8 mouse cellular contexts compared by ENCODE assay signal in the genomic region with DNA sequence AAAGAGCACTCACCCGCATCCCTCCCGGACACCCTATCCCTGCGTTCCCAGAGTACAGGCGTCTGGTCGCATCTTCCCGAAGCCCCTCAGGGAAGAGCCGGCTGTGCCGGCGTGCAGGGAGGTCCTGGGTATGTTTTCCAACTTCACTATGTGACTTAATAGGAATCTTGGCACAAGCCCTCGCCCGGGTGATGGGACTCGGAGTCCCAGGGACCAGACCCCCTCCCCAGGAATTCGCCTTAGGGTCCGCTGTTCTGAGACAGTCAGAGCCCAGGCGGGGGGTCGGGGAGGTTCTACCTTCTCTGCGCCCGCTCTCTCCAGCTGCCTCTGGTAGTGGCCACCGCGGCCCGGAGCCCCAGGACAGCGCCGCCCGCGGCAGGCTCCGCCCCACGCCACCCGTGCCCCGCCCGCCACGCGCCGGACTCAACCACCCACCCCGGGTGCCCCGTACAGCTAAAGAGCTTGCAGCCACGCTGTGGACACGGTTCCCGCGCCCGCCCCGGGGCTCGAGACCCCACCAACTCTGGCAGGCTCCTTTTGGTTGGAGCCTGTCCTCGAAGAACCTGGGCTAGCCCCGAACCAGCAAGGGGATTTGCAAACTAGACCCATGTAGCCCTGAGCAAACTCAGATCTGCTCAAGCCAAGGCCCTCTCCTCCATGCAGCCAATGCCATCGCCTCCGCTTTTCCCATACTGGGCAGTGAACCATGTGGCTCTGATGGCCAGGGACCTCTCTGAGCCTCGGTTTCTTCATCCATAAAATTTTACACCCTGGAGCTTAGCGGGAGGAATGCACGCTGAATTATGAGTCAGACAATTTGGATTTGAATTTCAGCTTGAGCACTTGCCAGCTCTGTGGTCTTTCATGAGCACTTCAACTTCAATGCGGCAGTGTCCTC. TPM values are rescaled to one million over a fixed set of nuclear protein-coding genes. Genes with fewer than 3 reads are reported as not detected.
A peak's percentile ranks its signal among the peaks of the same experiment; 100 is the strongest.
DNase-seq lines count a peak whose midpoint lies in the region; ATAC-seq and TF ChIP-seq lines count a peak whose summit lies in the region.

TSS of gene Adamtsl4 (minus strand) at position 394 of the 898 bp plus-strand sequence.

- H3K4me3 ChIP-seq in hindbrain, postnatal 0 days (ENCODE audit: low read length), result peak within 1 kb of the TSS; percentile 44
- peak within 1 kb of the TSS; percentile 54 for H3K4me3 ChIP-seq in liver, embryonic 13.5 days (replicated peaks)

- no peaks in the 10 kb centered on the region for H3K36me3 ChIP-seq in hindbrain, postnatal 0 days (ENCODE audit: insufficient read depth, low read length)
- H3K36me3 ChIP-seq in liver, embryonic 13.5 days, result peaks cover 2% of the 10 kb centered on the region; the same call in 1 of the 2 replicates

- peak within 1 kb of the TSS; percentile 42 for H3K9ac ChIP-seq in hindbrain, postnatal 0 days (replicated peaks; ENCODE audit: low read length)
- H3K9ac ChIP-seq in liver, embryonic 13.5 days, result peak within 1 kb of the TSS; percentile 61

- intact Hi-C loops in gastrocnemius, postnatal 14 days (cut with DNase I; ENCODE audit: low total_unique reads), result no loop called here

- H3K4me1 ChIP-seq in hindbrain, postnatal 0 days (ENCODE audit: insufficient read depth, low read length), result peaks cover 11% of the 10 kb centered on the region; the same call in 1 of the 2 replicates
- H3K4me1 ChIP-seq in liver, embryonic 13.5 days (replicated peaks), result peaks cover 46% of the 10 kb centered on the region

- DNase-seq in 3134 (ENCODE audit: extremely low read depth, insufficient read length, low spot score), result peak; percentile 89
- DNase-seq in MN1 (ENCODE audit: low spot score), result peak; percentile 69
- DNase-seq in cerebellum, postnatal 36 days, result peak; percentile 61 to 74
- peak; percentile 85 for DNase-seq in gastrocnemius, postnatal 14 days
- peak; percentile 55 for DNase-seq in hindbrain, postnatal 0 days (ENCODE audit: low spot score)
- DNase-seq in liver, embryonic 13.5 days, result peak; percentile 51
- peak; percentile 44 for DNase-seq in naive thymus-derived CD4-positive, alpha-beta T cell, adult 2 months (ENCODE audit: low read depth)
- DNase-seq in urinary bladder, adult 2 months (ENCODE audit: low spot score), result peak; percentile 81

- ATAC-seq in hindbrain, postnatal 0 days, result peak; percentile 66
- 0 out of 2 replicates have a peak, but pooled peaks have one; percentile 29 for ATAC-seq in liver, embryonic 13.5 days (ENCODE audit: low read depth)

- H3K27me3 ChIP-seq in hindbrain, postnatal 0 days (ENCODE audit: insufficient read depth, low read length), result no peaks in the 10 kb centered on the region
- H3K27me3 ChIP-seq in liver, embryonic 13.5 days, result peaks cover 33% of the 10 kb centered on the region

- peak within 1 kb of the TSS; percentile 26; the same call in 1 of the 2 replicates for H3K27ac ChIP-seq in hindbrain, postnatal 0 days
- H3K27ac ChIP-seq in liver, embryonic 13.5 days, result no peak within 1 kb of the TSS

- TF ChIP-seq CTCF in hindbrain, postnatal 0 days (IDR thresholded peaks at IDR 0.05; ENCODE audit: low read depth), result no peak

- WGBS in hindbrain, postnatal 0 days, result 3% methylated on average over 48 of the region's 50 CpGs
- WGBS in liver, embryonic 13.5 days (ENCODE audit: insufficient replicate concordance), result 12% methylated on average over 50 of the region's 50 CpGs

- peak within 1 kb of the TSS; percentile 87 for H3K4me2 ChIP-seq in hindbrain, postnatal 0 days (ENCODE audit: low read depth, low read length)
- peak within 1 kb of the TSS; percentile 76 for H3K4me2 ChIP-seq in liver, embryonic 13.5 days

- H3K9me3 ChIP-seq in hindbrain, postnatal 0 days (ENCODE audit: low read length), result no peaks in the 10 kb centered on the region
- no peaks in the 10 kb centered on the region for H3K9me3 ChIP-seq in liver, embryonic 13.5 days (replicated peaks)

RNA-seq across cellular contexts. Expression of gene Adamtsl4, which starts in this region (rescaled TPM):
- 10 to 100 TPM; 27.1 to 50.8 TPM for total RNA-seq in gastrocnemius, postnatal 14 days (2021)
- total RNA-seq in hindbrain, postnatal 0 days (2014; rRNA removed), result 1.0 and 1.6 TPM in 2 replicates
- polyA plus RNA-seq in hindbrain, postnatal 0 days (2015; fragmentation: Nextera tagmentation; extraction: Ambion mirVana), result 1.4 and 2.1 TPM in 2 replicates
- polyA plus RNA-seq in liver, embryonic 13.5 days (2015; fragmentation: Nextera tagmentation; extraction: Ambion mirVana), result 0.37 and 0.83 TPM in 2 replicates
- 52.4 and 58.8 TPM in 2 replicates for polyA plus RNA-seq in urinary bladder, adult 2 months (2012; rRNA removed)

Comparison
In these comparisons a context has a peak if more than half of its experiments do, and no peak if none do; other contexts are left out.
1. RNA of gene Adamtsl4 (total RNA-seq): 27.1 to 50.8 TPM in gastrocnemius, postnatal 14 days; 1.0 to 1.6 TPM in hindbrain, postnatal 0 days; every median in the first group is over 10 times any median in the second.
2. RNA of gene Adamtsl4 (polyA plus RNA-seq): 52.4 to 58.8 TPM in urinary bladder, adult 2 months; 1.4 to 2.1 TPM in hindbrain, postnatal 0 days and 0.37 to 0.83 TPM in liver, embryonic 13.5 days; every median in the first group is over 10 times any median in the second.
3. Peak in DNase-seq, ATAC-seq, H3K4me3 ChIP-seq, H3K9ac ChIP-seq and H3K4me2 ChIP-seq in liver, embryonic 13.5 days; RNA of the gene not detected or under 1 TPM.
4. Peak in every context shown above with its lines, with median percentiles within 50 percentile points of each other: DNase-seq.